Comparison of ENCODE assay signal across 8 mouse cellular contexts in the genomic region with DNA sequence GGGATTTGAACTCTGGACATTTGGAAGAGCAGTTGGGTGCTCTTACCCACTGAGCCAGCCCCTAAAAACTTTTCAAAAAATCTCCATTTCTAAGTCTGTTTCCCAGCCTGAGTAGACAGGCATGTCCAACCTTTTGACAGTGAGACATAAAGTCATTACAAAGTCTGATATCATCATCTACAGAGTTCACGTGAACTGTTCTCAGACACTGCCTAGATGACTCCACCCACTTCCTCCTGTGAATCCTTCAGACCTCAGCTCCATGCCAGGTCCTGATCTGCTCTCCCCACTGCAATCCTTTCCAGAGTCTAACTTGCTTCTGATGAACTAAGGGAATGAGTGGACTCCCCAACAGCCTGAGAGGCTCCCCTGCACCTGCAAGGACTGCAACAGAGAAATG.
"Had no signal": no experiment of that assay in that cellular context is flagged by ENCODE, and none has a peak within 500 bp of the region (broad histone marks: within the 10 kb centered on the region; RNA-seq: fewer than 3 reads in every experiment).

No protein-coding gene starts in this region.

- DNase-seq: kidney, postnatal 25 days; lung, embryonic 14.5 days; lung, postnatal 14 days; midbrain, embryonic 14.5 days; right cerebral cortex, postnatal 4 days; spleen, adult 18-20 months; thymus, adult 2 months; thymus, postnatal 25 days had no signal
